Mouse (Mus musculus): ENCODE data around the gene Ywhab.

The Ywhab gene

DNA sequence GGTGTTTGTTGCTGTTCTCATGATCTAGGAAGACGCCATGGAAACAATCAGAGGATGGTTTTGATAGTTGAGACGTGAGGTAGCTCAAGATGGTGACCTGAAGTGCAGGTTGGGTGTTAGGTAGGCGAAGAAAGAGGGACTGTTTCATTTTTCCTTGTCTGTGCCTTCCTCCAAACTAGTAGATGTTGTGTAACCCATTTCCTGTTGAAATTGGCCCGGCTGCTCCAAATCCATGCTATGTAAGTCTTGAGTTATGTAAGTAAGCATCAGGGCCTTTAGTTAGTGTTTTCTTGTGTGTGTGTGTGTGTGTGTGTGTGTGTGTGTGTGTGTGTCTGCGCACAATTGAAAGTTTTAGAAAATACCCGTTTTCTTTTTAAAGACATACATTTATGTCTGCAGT is 14.5 kb downstream of the Ywhab start:
- no peak for DNase-seq (ENCODE audit: low read depth)

DNA sequence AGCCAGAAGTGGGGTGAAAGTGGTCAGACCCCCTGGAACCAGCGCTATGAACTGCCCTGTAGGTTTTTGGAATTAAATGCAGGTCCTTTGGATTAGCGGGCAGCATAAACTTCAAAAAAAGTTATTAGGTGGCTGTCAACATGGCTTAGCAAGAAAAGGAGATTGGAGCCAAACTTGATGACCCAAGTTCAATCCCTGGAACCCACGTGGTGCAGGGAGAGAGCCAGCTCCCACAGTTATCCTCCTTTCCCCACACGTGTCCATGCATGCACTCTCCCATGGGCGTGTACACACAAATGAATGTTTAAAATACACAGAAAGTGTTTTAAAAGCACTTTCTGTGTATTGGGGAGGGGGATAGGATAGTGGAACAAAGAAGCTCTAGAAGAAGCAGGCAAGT is 15.7 kb downstream of the Ywhab start:
- no peak for DNase-seq (ENCODE audit: low read depth)

DNA sequence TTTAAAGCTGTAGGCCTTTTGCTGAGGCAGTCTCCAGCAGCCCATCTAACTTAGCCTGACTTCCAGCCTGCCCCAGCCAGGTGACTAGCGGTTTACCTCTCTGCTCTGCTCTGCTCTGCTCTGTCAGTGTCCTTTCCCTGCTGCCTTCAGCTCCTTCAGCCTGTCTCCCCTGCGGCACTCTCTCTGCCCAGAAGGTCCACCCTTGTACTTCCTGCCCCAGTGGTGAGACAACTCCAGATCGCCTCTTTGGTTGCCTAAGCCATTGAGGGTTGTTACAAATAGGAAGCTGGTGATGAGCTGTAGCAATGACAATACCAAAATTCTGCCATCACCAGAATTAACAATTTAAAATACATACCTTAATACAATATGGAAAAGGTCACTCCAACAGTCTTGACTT is 16.2 kb downstream of the Ywhab start:
- no peak for DNase-seq (ENCODE audit: low read depth)

DNA sequence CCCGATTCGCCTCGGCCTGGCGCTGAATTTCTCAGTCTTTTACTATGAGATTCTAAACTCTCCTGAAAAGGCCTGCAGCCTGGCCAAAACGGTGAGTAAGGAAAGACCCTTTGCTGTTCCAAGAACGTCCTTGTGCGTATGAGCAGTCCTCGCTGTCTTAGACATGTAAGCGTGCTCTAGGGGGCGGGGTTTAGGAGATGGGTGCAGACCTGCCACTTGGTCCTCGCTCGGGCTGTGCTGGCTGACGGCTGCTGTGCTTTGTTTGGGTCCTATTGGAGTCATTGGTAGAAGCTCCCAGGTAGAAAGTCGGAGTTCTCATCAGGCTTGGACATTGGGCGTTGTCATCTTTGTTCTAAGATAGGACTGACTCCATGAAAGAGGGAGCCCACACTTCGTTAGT is 20.5 kb downstream of the Ywhab start:
- no peak for DNase-seq (ENCODE audit: low read depth)

DNA sequence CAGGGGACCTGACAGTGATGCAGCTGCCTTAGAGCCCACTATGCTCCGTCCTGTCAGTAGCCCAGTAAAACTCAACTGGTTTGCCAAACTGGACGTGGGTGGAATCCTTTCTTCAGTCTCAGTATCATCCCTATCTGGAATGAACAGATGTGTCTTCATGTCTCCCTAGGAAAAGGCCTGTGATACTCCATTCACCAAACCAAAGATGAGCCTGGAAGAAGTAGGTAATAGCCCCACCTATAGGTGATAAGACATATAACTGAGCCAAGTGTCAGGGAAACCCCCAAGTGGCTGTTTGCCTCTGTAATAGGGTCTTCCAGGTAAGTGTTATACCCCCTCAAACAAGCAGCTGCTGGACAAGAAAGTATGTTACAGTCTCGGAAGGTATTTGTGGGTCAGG is 24.1 kb downstream of the Ywhab start:
- no peak for DNase-seq (ENCODE audit: low read depth)

DNA sequence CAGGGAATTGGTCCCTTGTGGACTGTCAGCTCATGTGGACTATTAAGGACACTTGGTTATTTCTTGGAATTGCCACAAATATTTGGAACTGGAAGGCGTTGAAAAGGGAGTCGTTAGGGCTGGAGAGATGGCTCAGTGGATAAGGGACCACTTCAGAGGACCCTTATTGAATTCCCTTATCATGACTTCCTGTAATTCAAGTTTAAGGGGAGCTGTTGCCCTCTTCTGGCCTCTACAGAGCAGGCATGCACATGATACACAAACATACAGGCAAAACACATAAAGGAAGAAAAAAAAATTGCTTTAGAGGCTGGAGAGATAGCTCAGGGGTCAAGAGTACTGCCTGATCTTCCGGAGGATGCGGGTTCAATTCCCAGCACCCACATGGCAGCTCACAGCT is 25.2 kb downstream of the Ywhab start:
- DNase-seq (ENCODE audit: low read depth) = no peak

DNA sequence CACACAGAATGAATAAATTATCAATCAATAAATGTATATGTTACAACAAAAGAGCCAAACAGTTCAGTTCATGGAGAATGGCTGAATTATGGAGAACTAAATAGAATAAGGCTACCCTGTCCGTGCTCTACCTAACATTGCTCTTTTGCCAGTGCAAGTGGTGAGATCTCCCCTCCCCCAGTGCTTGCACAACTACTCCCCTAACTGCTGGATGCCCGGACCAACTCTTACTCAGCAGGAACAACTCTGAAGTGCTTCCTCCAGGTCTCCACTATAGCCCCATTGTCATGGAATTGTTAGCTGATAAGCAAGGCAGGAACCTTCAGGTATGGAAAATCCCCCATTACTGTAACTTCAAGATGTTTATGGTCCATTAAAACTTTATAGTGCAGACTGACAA is 27.3 kb downstream of the Ywhab start:
- DNase-seq (ENCODE audit: low read depth) = no peak

DNA sequence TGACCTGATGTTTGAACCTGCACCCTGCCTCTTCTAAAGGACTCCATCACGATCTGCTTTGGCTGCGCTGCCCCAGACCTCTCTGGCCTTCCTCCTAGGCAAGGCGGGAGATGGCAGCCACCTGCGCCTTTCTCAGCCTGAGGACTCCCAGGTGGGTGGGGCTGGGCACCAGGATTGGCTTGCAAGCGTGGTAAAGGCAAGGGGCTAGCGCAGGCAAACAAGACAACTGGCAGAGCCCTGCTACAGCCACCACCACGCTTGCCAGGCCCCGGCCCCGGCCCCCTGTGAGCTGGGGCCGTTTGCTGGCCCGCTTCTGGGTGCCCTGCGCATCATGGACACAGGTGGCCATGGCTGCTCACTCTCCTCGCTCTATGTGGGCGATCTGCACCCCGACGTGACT is 30.4 kb downstream of the Ywhab start, which contains the start of gene Pabpc1l:
Gene Pabpc1l, plus strand, starts transcription at position 301 of the 400 bp plus-strand sequence.
- no peak for DNase-seq (ENCODE audit: low read depth)

DNA sequence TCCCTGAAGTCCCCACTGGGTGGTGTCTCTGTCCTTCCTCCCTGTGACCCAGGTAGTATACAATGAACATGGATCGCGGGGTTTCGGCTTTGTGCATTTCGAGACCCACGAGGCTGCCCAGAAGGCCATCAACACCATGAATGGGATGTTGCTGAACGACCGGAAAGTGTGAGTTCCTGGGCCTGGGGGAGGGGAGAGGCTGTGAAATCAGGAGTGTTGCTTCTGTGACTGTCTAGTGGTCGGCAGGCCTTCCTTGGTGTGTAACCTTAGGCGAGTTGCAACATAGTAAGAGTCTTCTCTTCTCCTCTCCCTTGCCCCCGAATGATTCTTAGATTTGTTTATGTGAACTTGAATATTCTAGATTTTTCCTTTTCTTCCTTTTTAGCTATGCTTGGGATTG is 36.4 kb downstream of the Ywhab start:
- no peak for DNase-seq (ENCODE audit: low read depth)

DNA sequence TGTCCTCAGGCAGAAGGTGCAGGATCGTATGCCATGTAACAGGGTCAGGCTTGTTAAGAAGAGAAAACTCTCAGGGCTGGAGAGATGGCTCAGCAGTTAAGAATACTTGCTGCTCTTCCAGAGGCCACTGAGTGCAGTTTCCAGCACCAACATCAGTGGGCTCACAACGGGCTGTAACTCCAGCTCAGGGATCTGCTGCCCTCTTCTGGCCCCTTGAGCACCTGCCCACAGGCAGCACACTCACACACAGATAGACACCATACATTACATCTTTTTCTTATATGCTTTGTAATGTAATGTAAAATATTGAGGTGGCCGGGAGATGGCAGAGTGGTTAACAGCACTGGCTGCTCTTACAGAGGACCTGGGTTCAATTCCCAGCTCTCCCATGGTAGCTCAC is 38.2 kb downstream of the Ywhab start:
- DNase-seq (ENCODE audit: low read depth) = no peak

DNA sequence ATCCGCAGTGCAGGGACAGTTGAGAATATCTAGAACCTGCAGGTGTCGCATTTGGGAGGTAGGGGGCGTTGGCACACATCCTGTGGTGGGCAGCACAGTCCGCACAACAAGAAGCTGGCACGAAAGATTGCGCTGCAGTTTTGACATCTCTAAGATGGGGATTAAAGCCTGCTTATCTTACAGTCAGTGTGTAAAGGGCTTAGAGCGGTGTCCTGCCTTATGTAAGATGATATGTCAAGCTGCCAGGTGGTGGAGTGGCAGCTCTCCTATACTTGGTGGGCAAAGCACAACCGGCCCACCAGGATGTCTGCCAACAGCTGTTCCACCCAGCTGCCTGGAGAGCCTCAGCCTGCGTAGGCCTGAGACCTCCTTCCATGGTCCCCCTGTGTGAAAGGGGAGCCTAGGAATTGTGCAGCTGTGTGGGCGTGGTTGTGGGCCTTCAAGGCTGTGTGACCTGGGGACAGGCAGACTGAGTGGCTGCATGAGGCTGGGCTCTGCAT is 41.8 kb downstream of the Ywhab start:
- DNase-seq (ENCODE audit: low read depth) = peak; percentile 22

DNA sequence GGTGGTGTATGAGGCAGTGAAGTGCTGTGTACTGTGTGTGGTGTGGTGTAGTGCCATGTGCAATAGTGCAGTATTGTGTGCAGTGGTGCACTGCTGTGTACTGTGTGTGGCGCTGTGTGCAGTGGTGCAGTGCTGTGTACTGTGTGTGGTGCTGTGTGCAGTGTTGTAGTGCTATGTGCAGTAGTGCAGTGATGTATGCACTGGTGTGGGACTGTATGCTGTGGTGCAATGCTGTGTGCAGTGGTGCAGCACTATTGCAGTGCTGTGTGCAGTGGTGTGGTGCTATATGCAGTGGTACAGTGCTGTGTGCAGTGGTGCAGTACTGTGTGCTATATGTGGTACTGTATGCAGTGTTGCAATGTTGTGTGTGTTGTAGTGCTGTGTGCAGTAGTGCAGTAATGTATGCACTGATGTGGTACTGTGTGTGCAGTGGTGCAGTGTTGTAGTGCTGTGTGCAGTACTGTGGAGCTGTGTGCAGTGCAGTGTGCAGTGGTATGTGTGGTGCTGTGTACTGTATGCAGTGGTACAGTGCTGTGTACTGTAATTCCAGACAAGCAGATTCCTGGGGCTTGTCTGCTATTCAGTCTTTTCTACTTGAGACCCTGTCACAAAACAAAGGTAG is 43.8 kb downstream of the Ywhab start:
- no peak for DNase-seq (ENCODE audit: low read depth)

DNA sequence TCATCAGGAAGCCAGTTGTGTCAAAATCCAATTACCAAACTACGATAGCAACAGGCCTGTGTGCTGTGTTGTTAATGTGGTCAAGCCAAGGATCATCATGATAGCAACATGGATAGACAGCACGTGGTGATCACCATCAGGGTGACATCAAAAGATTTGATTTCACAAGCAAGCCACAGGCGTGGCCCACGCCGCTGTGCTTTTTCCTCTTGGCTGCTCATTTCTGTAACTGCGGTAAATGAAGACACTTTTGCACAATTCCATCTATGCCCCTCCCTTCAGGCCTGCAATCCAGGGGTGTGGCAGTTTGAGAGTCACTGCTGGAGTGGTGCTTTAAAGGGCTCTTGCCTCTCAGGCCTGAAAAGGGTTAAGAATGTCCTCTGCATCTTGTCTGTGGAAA is 46.2 kb downstream of the Ywhab start:
- DNase-seq (ENCODE audit: low read depth) = peak; percentile 18

DNA sequence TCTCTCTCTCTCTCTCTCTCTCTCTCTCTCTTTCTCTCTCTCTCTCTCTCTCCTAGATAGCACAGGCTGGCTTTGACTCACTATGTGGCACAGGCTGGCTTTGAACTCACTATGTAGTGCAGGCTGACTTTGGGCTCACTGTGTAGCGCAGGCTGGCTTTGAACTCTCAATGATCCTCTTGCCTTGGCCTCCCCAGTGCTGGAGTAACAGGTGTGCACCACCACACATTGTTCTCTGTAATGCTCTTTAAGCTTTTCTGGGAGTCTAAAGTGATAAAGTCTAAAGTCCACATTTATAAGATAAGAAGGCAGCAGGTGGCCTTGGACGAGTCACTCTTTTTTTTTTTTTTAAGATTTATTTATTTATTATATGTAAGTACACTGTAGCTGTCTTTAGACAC is 46.8 kb downstream of the Ywhab start:
- no peak for DNase-seq (ENCODE audit: low read depth)

DNA sequence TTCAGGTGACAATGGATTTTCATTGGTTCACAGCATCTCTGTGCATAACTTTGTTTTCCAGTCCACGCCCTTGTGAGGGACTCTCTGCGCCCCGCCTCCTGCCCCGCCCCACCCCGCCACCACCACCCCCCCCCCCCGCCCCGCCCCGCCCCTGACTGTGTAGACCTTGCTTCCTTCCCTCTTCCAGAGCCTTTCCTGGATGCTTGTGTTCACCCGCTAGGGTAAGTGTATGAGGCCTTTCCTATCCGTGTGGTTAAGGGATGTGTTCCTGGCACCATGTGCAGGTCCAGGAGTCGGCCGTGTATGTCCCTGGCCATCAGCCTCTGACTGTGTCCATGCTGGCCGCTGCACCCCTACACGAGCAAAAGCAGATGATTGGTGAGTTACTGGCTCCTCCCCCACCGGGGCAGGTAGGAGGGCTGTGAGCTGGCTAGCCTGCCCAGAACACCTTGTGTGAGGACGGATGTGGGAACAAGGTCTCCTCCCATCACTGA is 52.5 kb downstream of the Ywhab start:
- no peak for DNase-seq (ENCODE audit: low read depth)

DNA sequence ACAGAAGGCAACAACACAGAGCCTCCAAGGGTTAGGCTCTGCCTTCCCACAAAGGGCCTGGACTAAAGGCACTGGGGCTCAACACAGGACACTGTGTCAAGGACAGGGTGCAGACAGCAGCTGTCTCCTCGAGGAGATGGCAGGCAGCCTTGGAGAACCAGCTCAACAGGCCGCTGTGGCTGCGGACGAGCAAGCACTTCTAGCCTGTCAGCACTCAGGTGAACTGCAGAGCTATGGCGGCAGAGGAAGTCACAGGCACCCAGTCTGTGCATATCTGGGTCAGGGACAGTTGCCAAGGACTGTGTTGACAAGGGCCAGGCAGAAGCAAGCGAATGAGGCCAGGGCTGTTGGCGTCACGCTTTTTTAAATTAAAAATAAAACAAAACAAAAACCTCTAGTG is 59.0 kb downstream of the Ywhab start:
- DNase-seq (ENCODE audit: low read depth) = no peak

DNA sequence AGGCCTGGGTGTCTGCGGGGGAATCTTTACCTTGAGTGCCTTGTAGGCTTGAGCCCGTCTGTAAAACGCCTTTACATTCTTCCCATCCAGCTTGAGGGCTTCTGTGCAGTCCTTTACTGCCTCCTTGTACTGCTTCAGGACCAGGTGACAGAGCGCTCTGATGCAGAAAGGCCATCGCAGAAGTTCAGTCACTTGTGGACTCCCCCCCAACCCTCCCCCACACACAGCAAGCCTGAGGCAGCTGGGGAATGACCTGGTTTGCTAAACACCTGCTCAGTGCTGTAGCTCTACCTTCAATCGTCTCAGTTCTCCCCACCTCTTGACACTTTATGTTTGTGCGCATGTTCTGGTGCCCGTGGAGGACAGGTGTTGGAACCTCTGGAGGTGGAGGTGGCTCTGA is 59.9 kb downstream of the Ywhab start:
- DNase-seq (ENCODE audit: low read depth) = no peak

DNA sequence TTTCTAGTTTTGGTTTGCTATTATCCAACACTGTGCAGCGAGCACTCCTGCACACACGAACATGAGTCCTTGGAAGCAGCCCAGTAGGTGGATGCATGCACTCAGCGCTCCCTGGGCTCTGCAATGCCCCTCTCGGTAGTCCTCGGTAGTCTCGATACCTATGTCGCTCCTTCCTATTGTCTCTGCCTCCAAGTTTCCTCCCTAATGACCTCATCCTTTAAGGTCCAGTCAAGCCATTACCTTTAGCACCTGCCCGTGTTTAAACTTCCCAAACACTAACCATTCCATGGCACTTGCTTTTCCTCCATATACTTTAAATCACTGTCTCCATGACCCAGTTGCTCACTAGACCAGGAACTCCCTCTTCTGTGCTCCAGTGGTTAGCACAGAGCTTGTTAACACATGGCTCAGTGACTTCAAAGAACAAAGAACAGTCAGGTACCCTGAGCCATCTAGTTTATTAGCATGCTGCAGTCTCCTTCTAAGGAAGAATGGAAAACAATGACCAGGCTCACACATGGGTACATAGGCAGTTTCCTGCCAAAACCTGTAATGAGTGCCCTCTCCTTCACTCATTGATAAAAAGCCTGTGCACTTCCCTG is 65.0 kb downstream of the Ywhab start:
- DNase-seq (ENCODE audit: low read depth) = no peak

Measured in c-Kit-positive CD71-negative TER-119-negative erythroid progenitor cells, embryonic 14.5 days (primary cell).